Mouse (Mus musculus) kidney, adult 2 months (tissue): Measurements from ENCODE around the gene Rcn1.

Experiments
- CTCF ChIP-seq: fragments of 200-500 bp; conservative IDR thresholded peaks from 2 replicates; pipeline ENCODE4 v1.5.1; 2011; ENCODE audit warnings: low read depth, mild to moderate bottlenecking, control low read depth, low read length, moderate library complexity, mixed read lengths; ENCODE audit not compliant: insufficient read depth, insufficient read length
- POLR2A ChIP-seq: fragments of 200-500 bp; IDR thresholded peaks from one replicate; pipeline ENCODE4 v1.6.1; 2011; ENCODE audit warnings: low read depth, low read length, control low read depth

DNA sequence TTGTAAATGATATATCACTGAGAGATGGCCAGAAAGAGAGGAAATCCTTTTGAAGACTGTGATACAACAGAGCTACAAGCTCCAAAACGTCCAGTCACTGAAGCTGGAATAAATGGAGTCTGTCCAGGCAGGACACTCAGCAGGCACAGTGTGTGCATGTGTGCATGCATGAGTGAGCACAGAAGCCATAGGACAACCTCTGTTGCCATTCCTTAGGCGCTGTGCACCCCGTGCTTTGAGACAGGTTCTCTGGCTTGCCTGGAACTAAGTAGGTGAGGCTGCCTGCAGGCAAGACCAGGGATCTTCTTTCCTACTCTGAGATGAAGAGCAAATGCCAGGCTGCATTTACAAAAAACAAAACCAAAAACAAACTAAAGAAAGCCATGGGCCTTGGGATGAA, 14.1 kb downstream of the Rcn1 start:
- TF ChIP-seq POLR2A (no peak), CTCF (no peak)
